Mouse (Mus musculus) CH12.LX (cell line): Measurements from ENCODE around the gene Ccdc30. TPM values are rescaled to one million over a fixed set of nuclear protein-coding genes. Genes with fewer than 3 reads are reported as not detected.

Experiments
- DNase-seq: peaks from one replicate; pipeline ENCODE4 v3.0.0-alpha.2; 2013; ENCODE audit errors: extremely low read depth
- H3K27ac ChIP-seq: 2 replicates; pipeline ENCODE4 v1.5.1; 2012; ENCODE audit warnings: low read depth, mild to moderate bottlenecking, control low read depth, moderate library complexity; ENCODE audit not compliant: insufficient read depth
- H3K27me3 ChIP-seq: replicated peaks from 2 replicates; pipeline ENCODE3; 2012; ENCODE audit warnings: inconsistent platforms
- H3K36me3 ChIP-seq, 2 experiments: replicated peaks in 1 of 2; 2 replicates each; pipeline versions ENCODE3 to v1.6.1; 2012; ENCODE audit warnings: inconsistent platforms in 1 of 2, low read length in 1 of 2, mild to moderate bottlenecking in 1 of 2, mixed read lengths in 1 of 2, moderate library complexity in 1 of 2; ENCODE audit not compliant: control insufficient read depth in 1 of 2, insufficient read depth in 1 of 2
- H3K4me1 ChIP-seq, 2 experiments: 2 replicates each; pipeline ENCODE4 v1.6.1; 2012; ENCODE audit warnings: inconsistent platforms in 1 of 2, moderate library complexity in 1 of 2; ENCODE audit not compliant: insufficient read depth in 2 of 2, control insufficient read depth in 1 of 2
- H3K4me2 ChIP-seq: 2 replicates; pipeline ENCODE4 v1.6.1; 2012; ENCODE audit warnings: low read depth, mild to moderate bottlenecking, control low read depth; ENCODE audit not compliant: poor library complexity, insufficient read depth, severe bottlenecking
- H3K4me3 ChIP-seq, 3 experiments: fragments of 150-350 bp in 1 of 3; sonication (generic) in 1 of 3; replicated peaks in 1 of 3; 2 replicates each; pipeline versions ENCODE3 to v1.5.1; 2011 to 2012; ENCODE audit warnings: low read depth in 2 of 3, low read length in 2 of 3, mild to moderate bottlenecking in 2 of 3, moderate library complexity in 2 of 3, control low read depth in 1 of 3, improper control_type of control experiment in 1 of 3, inconsistent platforms in 1 of 3, mixed read lengths in 1 of 3; ENCODE audit not compliant: poor library complexity in 1 of 3
- H3K79me2 ChIP-seq: replicated peaks from 2 replicates; pipeline ENCODE4 v1.6.1; 2012; ENCODE audit warnings: mild to moderate bottlenecking, moderate library complexity; ENCODE audit not compliant: control insufficient read depth, poor library complexity, insufficient read depth, severe bottlenecking; ENCODE audit errors: extremely low read depth
- H3K9ac ChIP-seq: 2 replicates; pipeline ENCODE4 v1.6.1; 2012; ENCODE audit warnings: low read depth, mild to moderate bottlenecking, control low read depth, moderate library complexity; ENCODE audit not compliant: insufficient read depth
- H3K9me3 ChIP-seq: replicated peaks from 2 replicates; pipeline ENCODE3; 2012; ENCODE audit warnings: low read length, inconsistent platforms, mixed read lengths
- CTCF ChIP-seq, 2 experiments: IDR thresholded peaks in 1 of 2; conservative IDR thresholded peaks in 1 of 2; 2 replicates each; pipeline ENCODE4 v1.5.1; 2011 to 2012; ENCODE audit warnings: low read depth in 2 of 2, low read length in 2 of 2, improper control_type of control experiment in 1 of 2, inconsistent platforms in 1 of 2, mild to moderate bottlenecking in 1 of 2, moderate library complexity in 1 of 2
- E2F4 ChIP-seq: IDR thresholded peaks from 2 replicates; pipeline ENCODE4 v1.6.1; 2011; ENCODE audit warnings: low read depth, low read length, improper control_type of control experiment; ENCODE audit not compliant: insufficient replicate concordance
- IRF4 ChIP-seq: IDR thresholded peaks from 2 replicates; pipeline ENCODE4 v1.6.1; 2014; ENCODE audit warnings: low read depth, mild to moderate bottlenecking, inconsistent platforms, low read length, improper control_type of control experiment
- JUN ChIP-seq: IDR thresholded peaks from 2 replicates; pipeline ENCODE4 v1.6.1; 2011; ENCODE audit warnings: low read depth, mild to moderate bottlenecking, low read length, improper control_type of control experiment, moderate library complexity; ENCODE audit not compliant: insufficient read depth
- MAZ ChIP-seq: IDR thresholded peaks from 2 replicates; pipeline ENCODE4 v1.6.1; 2012; ENCODE audit warnings: low read depth, mild to moderate bottlenecking, inconsistent platforms, low read length, improper control_type of control experiment, moderate library complexity
- MEF2A ChIP-seq: IDR thresholded peaks from 2 replicates; pipeline ENCODE4 v1.6.1; 2014; ENCODE audit warnings: low read depth, mild to moderate bottlenecking, inconsistent platforms, low read length, improper control_type of control experiment, borderline replicate concordance
- MYC ChIP-seq: IDR thresholded peaks from 2 replicates; pipeline ENCODE4 v1.6.1; 2011; ENCODE audit warnings: low read depth, mild to moderate bottlenecking, improper control_type of control experiment, low read length
- NELFE ChIP-seq: IDR thresholded peaks from 2 replicates; pipeline ENCODE4 v1.6.1; 2011; ENCODE audit warnings: low read depth, low read length, improper control_type of control experiment
- PAX5 ChIP-seq: IDR thresholded peaks from 2 replicates; pipeline ENCODE4 v1.6.1; 2012; ENCODE audit warnings: low read length, inconsistent platforms, mixed read lengths
- POLR2A ChIP-seq: IDR thresholded peaks from 2 replicates; pipeline ENCODE4 v1.6.1; 2011; ENCODE audit warnings: low read depth, mild to moderate bottlenecking, improper control_type of control experiment, low read length
- POLR2AphosphoS2 ChIP-seq: IDR thresholded peaks from 2 replicates; pipeline ENCODE4 v1.6.1; 2011; ENCODE audit warnings: low read depth, low read length, improper control_type of control experiment
- RAD21 ChIP-seq: IDR thresholded peaks from 2 replicates; pipeline ENCODE4 v1.6.1; 2011; ENCODE audit warnings: low read depth, mild to moderate bottlenecking, low read length, improper control_type of control experiment, moderate library complexity
- RCOR1 ChIP-seq: conservative IDR thresholded peaks from 2 replicates; pipeline ENCODE4 v1.6.1; 2012; ENCODE audit warnings: low read depth, mild to moderate bottlenecking, inconsistent platforms, low read length, improper control_type of control experiment
- SIN3A ChIP-seq: IDR thresholded peaks from 2 replicates; pipeline ENCODE4 v1.6.1; 2012; ENCODE audit warnings: low read length, improper control_type of control experiment, inconsistent platforms
- SMC3 ChIP-seq: IDR thresholded peaks from 2 replicates; pipeline ENCODE4 v1.6.1; 2011; ENCODE audit warnings: low read depth, low read length, improper control_type of control experiment
- TBP ChIP-seq: conservative IDR thresholded peaks from 2 replicates; pipeline ENCODE4 v1.6.1; 2011; ENCODE audit warnings: low read depth, low read length, improper control_type of control experiment
- TCF12 ChIP-seq: IDR thresholded peaks from 2 replicates; pipeline ENCODE4 v1.6.1; 2014; ENCODE audit warnings: low read depth, mild to moderate bottlenecking, inconsistent platforms, low read length, improper control_type of control experiment
- USF1 ChIP-seq: IDR thresholded peaks from 2 replicates; pipeline ENCODE4 v1.6.1; 2014; ENCODE audit warnings: low read depth, mild to moderate bottlenecking, inconsistent platforms, low read length, improper control_type of control experiment
- USF2 ChIP-seq: conservative IDR thresholded peaks from 2 replicates; pipeline ENCODE4 v1.6.1; 2011; ENCODE audit warnings: low read depth, low read length, improper control_type of control experiment
- ZKSCAN1 ChIP-seq: IDR thresholded peaks from 2 replicates; pipeline ENCODE4 v1.6.1; 2012; ENCODE audit warnings: low read depth, inconsistent platforms, low read length, improper control_type of control experiment, borderline replicate concordance
- ZNF384 ChIP-seq: IDR thresholded peaks from 2 replicates; pipeline ENCODE4 v1.6.1; 2012; ENCODE audit warnings: low read depth, low read length, improper control_type of control experiment, inconsistent platforms
- dilution Hi-C: fragments of 300-500 bp; cut with MboI; formaldehyde crosslinking; loops from 2 replicates; pipeline ENCODE4 v1.14.3; 2020; ENCODE audit warnings: low sequenced_read_pairs; ENCODE audit not compliant: extremely low pct_unique_long_range_greater_than_20kb, extremely low pct_ligation_motif_present
- in situ Hi-C: fragments of 300-500 bp; cut with MboI; formaldehyde crosslinking; loops from 3 replicates; pipeline ENCODE4 v1.14.3; 2019; ENCODE audit warnings: low sequenced_read_pairs, low pct_ligation_motif_present, low pct_unique_long_range_greater_than_20kb, mixed read lengths
- polyA plus RNA-seq: library from polyadenylated mRNA; unstranded; fragments of >175 nt; gene quantifications from 2 replicates; pipeline ENCODE4 v1.2.1, GENCODE M21; 2012; ENCODE audit warnings: low read depth; ENCODE audit not compliant: insufficient read length
- total RNA-seq, 2 experiments: library from RNA; depleted of rRNA; stranded (reverse); fragments of 300-350 nt in 1 of 2; fragments of >200 nt in 1 of 2; gene quantifications; 2 replicates each; pipeline ENCODE4 v1.2.3; 2012 to 2014

Gene Ccdc30
- total and polyA plus RNA-seq, 3 experiments, result 0.04 TPM; not detected in 2

DNA sequence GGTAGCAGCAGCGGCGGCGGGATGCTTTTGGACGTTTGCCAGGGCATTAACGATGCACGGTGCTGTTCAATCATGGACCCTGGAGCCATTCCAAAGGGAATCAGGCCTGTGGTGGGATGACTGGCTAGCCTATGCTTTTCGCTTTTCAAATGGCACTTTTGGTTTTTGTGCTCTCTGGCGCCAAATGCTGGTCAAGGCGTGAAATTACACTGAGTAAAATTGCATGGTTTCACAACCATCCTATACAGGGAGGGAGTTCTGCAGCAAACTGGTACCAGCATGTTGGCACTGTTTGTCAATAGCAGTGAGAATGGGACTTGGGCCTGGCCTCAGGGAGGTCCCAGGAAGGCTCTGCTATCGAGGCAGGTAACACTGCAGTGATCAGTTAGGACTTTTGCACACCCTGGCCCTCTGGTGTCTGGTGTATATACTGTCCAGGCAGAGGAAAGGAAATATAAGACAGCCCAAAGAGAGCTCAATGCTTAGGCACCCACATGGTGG, 76.4 kb downstream of the Ccdc30 start:
- Histone ChIP-seq H3K9ac (no peak overlapping the region), H3K9me3 (no peaks in the 10 kb centered on the region), H3K4me2 (no peak overlapping the region), H3K4me1 (peaks cover 3 to 7% of the 10 kb centered on the region in 2 experiments; a peak in 1 of 4 replicates), H3K27me3 (peaks cover 2% of the 10 kb centered on the region), H3K4me3 (no peak overlapping the region), H3K36me3 (no peaks in the 10 kb centered on the region), H3K79me2 (no peaks in the 10 kb centered on the region), H3K27ac (no peak overlapping the region)
- DNase-seq, result peak; percentile 58
- dilution Hi-C loops (no loop called here), in situ Hi-C loops (no loop called here)
- peak; percentile 47 for TF ChIP-seq RAD21
- TF ChIP-seq USF2, result no peak
- TF ChIP-seq ZKSCAN1, result no peak
- no peak for TF ChIP-seq ZNF384
- TF ChIP-seq CTCF (conservative IDR thresholded peaks at IDR 0.05 in 1 of 2, IDR thresholded peaks at IDR 0.05 in 1 of 2; ENCODE audit: low read depth in 2 of 2, low read length in 2 of 2), result peak; percentile 74 to 93
- no peak for TF ChIP-seq E2F4
- no peak for TF ChIP-seq USF1
- TF ChIP-seq RCOR1, result no peak
- TF ChIP-seq PAX5, result no peak
- TF ChIP-seq MEF2A, result no peak
- no peak for TF ChIP-seq JUN
- TF ChIP-seq POLR2A, result no peak
- TF ChIP-seq TBP, result no peak
- peak; percentile 47 for TF ChIP-seq SMC3

GRCm38 (mm10) chr4:119338422-119338821, 76.9 kb downstream of the Ccdc30 start:
- H3K27ac ChIP-seq, result no peak overlapping the region
- TF ChIP-seq TCF12 (no peak), CTCF (conservative IDR thresholded peaks at IDR 0.05 in 1 of 2, IDR thresholded peaks at IDR 0.05 in 1 of 2; ENCODE audit: low read depth in 2 of 2, low read length in 2 of 2) (no peak), RCOR1 (no peak), SIN3A (no peak), POLR2A (no peak), ZKSCAN1 (no peak), RAD21 (no peak), IRF4 (no peak), MYC (no peak), USF1 (no peak), NELFE (no peak), POLR2AphosphoS2 (no peak), MAZ (no peak)
- TF ChIP-seq, all 38 proteins: peak for 0
- Histone ChIP-seq H3K4me1 (peaks cover 4 to 7% of the 10 kb centered on the region in 2 experiments; a peak in 1 of 4 replicates), H3K79me2 (no peaks in the 10 kb centered on the region), H3K36me3 (no peaks in the 10 kb centered on the region), H3K9ac (no peak overlapping the region), H3K4me2 (no peak overlapping the region), H3K4me3 (no peak overlapping the region), H3K9me3 (no peaks in the 10 kb centered on the region), H3K27me3 (peaks cover 2% of the 10 kb centered on the region)
- dilution Hi-C loops (no loop called here), in situ Hi-C loops (no loop called here)
- DNase-seq, result no peak
